Mouse (Mus musculus) fat pad, adult 2 months (tissue): ENCODE data around the gene Cops8.

Experiments
- DNase-seq: peaks from one replicate; pipeline ENCODE4 v3.0.0-alpha.2; 2011; ENCODE audit warnings: low read depth, low spot score; ENCODE audit errors: extremely low read depth

Gene Cops8

GRCm38 (mm10) chr1:90650781-90651437, 48.1 kb downstream of the Cops8 start:
- no peak for DNase-seq

GRCm38 (mm10) chr1:90651781-90652180, 49.0 kb downstream of the Cops8 start:
- no peak for DNase-seq

GRCm38 (mm10) chr1:90652553-90652952, 49.8 kb downstream of the Cops8 start:
- no peak for DNase-seq

- no peak for DNase-seq
These were observed 53.9 kb downstream of the Cops8 start for GRCm38 (mm10) chr1:90656492-90657245.

- no peak for DNase-seq
These were observed 54.7 kb downstream of the Cops8 start for GRCm38 (mm10) chr1:90657292-90658050.

GRCm38 (mm10) chr1:90658581-90658980, 55.8 kb downstream of the Cops8 start:
- no peak for DNase-seq

- DNase-seq, result no peak
These were observed 57.4 kb downstream of the Cops8 start for GRCm38 (mm10) chr1:90660150-90660549.

- DNase-seq, result no peak
These were observed 59.7 kb downstream of the Cops8 start for GRCm38 (mm10) chr1:90662491-90662890.
